Mouse (Mus musculus): Measurements from ENCODE around the gene Prdm5. TPM values are rescaled to one million over a fixed set of nuclear protein-coding genes. Genes with fewer than 3 reads are reported as not detected.

The Prdm5 gene
- polyA plus RNA-seq, 1 experiment from 2014 or later, result 7.2 TPM

DNA sequence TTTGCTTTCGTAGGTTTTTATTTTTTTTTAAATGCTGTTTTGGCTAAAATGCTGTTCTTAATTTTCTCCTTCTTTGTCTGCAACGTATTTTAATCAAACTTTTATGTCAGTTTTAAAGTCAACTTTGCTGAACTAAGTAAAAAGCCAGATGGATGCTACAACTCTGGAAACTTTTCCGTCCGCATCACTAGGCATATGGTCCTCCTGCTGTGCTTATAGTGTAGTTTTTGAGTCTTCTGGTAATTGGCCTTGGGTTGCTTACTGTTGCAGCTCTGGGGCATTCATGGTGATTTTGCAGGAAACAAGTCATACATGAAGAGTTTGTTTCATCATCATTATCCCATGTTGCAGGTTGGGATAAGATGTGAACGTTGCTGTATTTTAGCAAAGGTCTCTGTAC is 81.8 kb downstream of the Prdm5 start:
- H3K27me3 ChIP-seq (ENCODE audit: control insufficient read depth, insufficient read depth, low read length), result no peaks in the 10 kb centered on the region
- 92% methylated on average over 5 of the region's 5 CpGs for WGBS
- H3K4me1 ChIP-seq (replicated peaks; ENCODE audit: control insufficient read depth, insufficient read depth), result no peaks in the 10 kb centered on the region
- no peak overlapping the region for H3K9ac ChIP-seq (ENCODE audit: low read length)
- H3K27ac ChIP-seq (replicated peaks), result no peak overlapping the region
- no peak for TF ChIP-seq EP300 (optimal IDR thresholded peaks at IDR 0.05)
- no peak for TF ChIP-seq CTCF (IDR thresholded peaks at IDR 0.05; ENCODE audit: low read depth)
- no peaks in the 10 kb centered on the region for H3K36me3 ChIP-seq (ENCODE audit: control insufficient read depth, insufficient read depth, low read length)
- DNase-seq (ENCODE audit: low spot score) (no peak), ATAC-seq (ENCODE audit: low FRiP score, low TSS enrichment) (no peak)
- no peak overlapping the region for H3K4me3 ChIP-seq (ENCODE audit: low read depth, low read length)
- H3K4me2 ChIP-seq (replicated peaks; ENCODE audit: low read depth), result no peak overlapping the region
- no peaks in the 10 kb centered on the region for H3K9me3 ChIP-seq (ENCODE audit: control insufficient read depth, low read length)

DNA sequence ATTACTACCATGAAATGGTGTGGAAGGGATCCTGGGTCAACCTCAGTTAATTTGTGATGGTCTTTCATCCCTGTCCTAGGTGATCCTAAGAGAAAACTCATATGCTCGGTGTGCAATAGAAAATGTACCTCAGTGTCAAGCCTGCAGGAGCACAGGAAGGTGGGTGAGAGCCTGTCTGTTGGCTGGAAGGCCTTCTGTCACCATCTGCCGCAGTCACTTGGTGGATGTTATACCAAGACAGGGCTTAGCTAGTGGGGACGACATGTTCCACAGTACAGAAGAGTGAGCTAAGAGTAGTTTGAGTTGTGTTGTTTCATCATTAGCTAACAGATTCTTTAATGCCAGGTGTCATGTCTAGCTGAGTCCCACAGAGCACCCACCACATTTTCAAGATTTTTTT is 84.0 kb downstream of the Prdm5 start:
- no peaks in the 10 kb centered on the region for H3K36me3 ChIP-seq (ENCODE audit: control insufficient read depth, insufficient read depth, low read length)
- DNase-seq (ENCODE audit: low spot score) (no peak), ATAC-seq (ENCODE audit: low FRiP score, low TSS enrichment) (no peak)
- H3K4me1 ChIP-seq (replicated peaks; ENCODE audit: control insufficient read depth, insufficient read depth), result no peaks in the 10 kb centered on the region
- 85% methylated on average over 3 of the region's 3 CpGs for WGBS
- H3K9me3 ChIP-seq (ENCODE audit: control insufficient read depth, low read length), result no peaks in the 10 kb centered on the region
- no peak overlapping the region for H3K4me2 ChIP-seq (replicated peaks; ENCODE audit: low read depth)
- TF ChIP-seq EP300 (optimal IDR thresholded peaks at IDR 0.05) (no peak), CTCF (IDR thresholded peaks at IDR 0.05; ENCODE audit: low read depth) (no peak)
- no peak overlapping the region for H3K4me3 ChIP-seq (ENCODE audit: low read depth, low read length)
- no peak overlapping the region for H3K9ac ChIP-seq (ENCODE audit: low read length)
- H3K27ac ChIP-seq (replicated peaks), result no peak overlapping the region
- no peaks in the 10 kb centered on the region for H3K27me3 ChIP-seq (ENCODE audit: control insufficient read depth, insufficient read depth, low read length)

DNA sequence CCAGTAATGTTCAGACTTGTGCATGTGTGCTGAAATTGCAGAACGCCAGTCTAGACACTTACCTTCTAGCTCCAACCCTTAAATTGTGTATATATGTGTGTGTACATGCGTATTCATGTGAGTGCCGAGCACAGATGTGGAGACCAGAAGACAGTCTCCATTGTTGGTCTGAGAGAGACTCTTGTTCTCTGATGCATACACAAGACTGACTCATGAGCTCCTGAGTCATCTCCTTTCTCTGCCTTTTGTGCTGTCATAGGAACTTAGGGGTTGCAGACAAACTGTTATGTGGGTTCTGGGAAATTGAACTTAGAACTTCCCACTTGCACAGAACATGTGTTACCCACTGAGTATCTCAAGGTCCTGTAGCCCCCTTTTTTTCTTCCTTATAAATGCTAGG is 85.4 kb downstream of the Prdm5 start:
- Histone ChIP-seq H3K9ac (ENCODE audit: low read length) (no peak overlapping the region), H3K4me3 (ENCODE audit: low read depth, low read length) (no peak overlapping the region), H3K27me3 (ENCODE audit: control insufficient read depth, insufficient read depth, low read length) (no peaks in the 10 kb centered on the region), H3K27ac (replicated peaks) (no peak overlapping the region), H3K4me2 (replicated peaks; ENCODE audit: low read depth) (no peak overlapping the region), H3K36me3 (ENCODE audit: control insufficient read depth, insufficient read depth, low read length) (no peaks in the 10 kb centered on the region), H3K9me3 (ENCODE audit: control insufficient read depth, low read length) (no peaks in the 10 kb centered on the region), H3K4me1 (replicated peaks; ENCODE audit: control insufficient read depth, insufficient read depth) (no peaks in the 10 kb centered on the region)
- TF ChIP-seq CTCF (IDR thresholded peaks at IDR 0.05; ENCODE audit: low read depth) (no peak), EP300 (optimal IDR thresholded peaks at IDR 0.05) (no peak)
- ATAC-seq (ENCODE audit: low FRiP score, low TSS enrichment) (no peak), DNase-seq (ENCODE audit: low spot score) (no peak)
- 87% methylated on average over 3 of the region's 3 CpGs for WGBS

- ATAC-seq (ENCODE audit: low FRiP score, low TSS enrichment) (no peak), DNase-seq (ENCODE audit: low spot score) (no peak)
- Histone ChIP-seq H3K9me3 (ENCODE audit: control insufficient read depth, low read length) (no peaks in the 10 kb centered on the region), H3K4me2 (replicated peaks; ENCODE audit: low read depth) (no peak overlapping the region), H3K4me1 (replicated peaks; ENCODE audit: control insufficient read depth, insufficient read depth) (no peaks in the 10 kb centered on the region), H3K27ac (replicated peaks) (no peak overlapping the region), H3K4me3 (ENCODE audit: low read depth, low read length) (no peak overlapping the region), H3K9ac (ENCODE audit: low read length) (no peak overlapping the region), H3K27me3 (ENCODE audit: control insufficient read depth, insufficient read depth, low read length) (no peaks in the 10 kb centered on the region), H3K36me3 (ENCODE audit: control insufficient read depth, insufficient read depth, low read length) (no peaks in the 10 kb centered on the region)
- peak; percentile 39 for TF ChIP-seq CTCF (IDR thresholded peaks at IDR 0.05; ENCODE audit: low read depth)
- no peak for TF ChIP-seq EP300 (optimal IDR thresholded peaks at IDR 0.05)
- 77% methylated on average over 5 of the region's 5 CpGs for WGBS
Observed at GRCm38 (mm10) chr6:65864919-65865318, 86.1 kb downstream of the Prdm5 start.

DNA sequence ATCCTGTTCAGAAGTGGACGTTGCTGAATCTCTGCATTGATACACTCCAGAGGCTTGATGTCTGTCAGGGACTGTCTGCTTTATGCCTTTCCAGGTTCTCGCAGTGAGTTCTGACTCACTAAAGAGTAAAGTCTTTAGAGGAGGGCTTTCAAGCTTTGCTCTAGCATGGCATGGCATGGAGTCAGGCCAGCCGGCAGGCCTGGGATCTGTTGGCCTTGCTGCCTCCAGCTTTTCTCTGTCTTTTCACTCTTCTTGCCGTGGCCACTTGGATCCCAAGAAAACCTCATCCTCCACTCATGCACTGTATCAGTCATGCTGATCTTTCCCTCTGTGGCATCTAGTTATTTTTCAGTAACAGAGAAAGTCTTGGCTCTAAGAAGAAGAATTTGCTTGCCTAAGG is 87.1 kb downstream of the Prdm5 start:
- Histone ChIP-seq H3K36me3 (ENCODE audit: control insufficient read depth, insufficient read depth, low read length) (no peaks in the 10 kb centered on the region), H3K9ac (ENCODE audit: low read length) (no peak overlapping the region), H3K9me3 (ENCODE audit: control insufficient read depth, low read length) (no peaks in the 10 kb centered on the region), H3K4me2 (replicated peaks; ENCODE audit: low read depth) (no peak overlapping the region), H3K4me1 (replicated peaks; ENCODE audit: control insufficient read depth, insufficient read depth) (no peaks in the 10 kb centered on the region), H3K4me3 (ENCODE audit: low read depth, low read length) (no peak overlapping the region), H3K27ac (replicated peaks) (no peak overlapping the region), H3K27me3 (ENCODE audit: control insufficient read depth, insufficient read depth, low read length) (no peaks in the 10 kb centered on the region)
- WGBS, result 93% methylated on average over 4 of the region's 4 CpGs
- DNase-seq (ENCODE audit: low spot score) (no peak), ATAC-seq (ENCODE audit: low FRiP score, low TSS enrichment) (no peak)
- TF ChIP-seq CTCF (IDR thresholded peaks at IDR 0.05; ENCODE audit: low read depth), result no peak
- no peak for TF ChIP-seq EP300 (optimal IDR thresholded peaks at IDR 0.05)

- Histone ChIP-seq H3K4me3 (ENCODE audit: low read depth, low read length) (no peak overlapping the region), H3K36me3 (ENCODE audit: control insufficient read depth, insufficient read depth, low read length) (no peaks in the 10 kb centered on the region), H3K9me3 (ENCODE audit: control insufficient read depth, low read length) (no peaks in the 10 kb centered on the region), H3K27me3 (ENCODE audit: control insufficient read depth, insufficient read depth, low read length) (no peaks in the 10 kb centered on the region), H3K27ac (replicated peaks) (no peak overlapping the region), H3K4me1 (replicated peaks; ENCODE audit: control insufficient read depth, insufficient read depth) (no peaks in the 10 kb centered on the region), H3K9ac (ENCODE audit: low read length) (no peak overlapping the region), H3K4me2 (replicated peaks; ENCODE audit: low read depth) (no peak overlapping the region)
- WGBS, result 41% methylated on average over 6 of the region's 6 CpGs
- no peak for TF ChIP-seq EP300 (optimal IDR thresholded peaks at IDR 0.05)
- no peak for DNase-seq (ENCODE audit: low spot score)
- no peak for ATAC-seq (ENCODE audit: low FRiP score, low TSS enrichment)
Observed at GRCm38 (mm10) chr6:65871754-65872278, 93.0 kb downstream of the Prdm5 start.
